ENCODE assay signal across 26 mouse cellular contexts in genomic region chr13:107531528-107531927, GRCm38 (mm10).
DNase-seq lines count a peak whose midpoint lies in the region; ATAC-seq and TF ChIP-seq lines count a peak whose summit lies in the region.
"Had no signal": no experiment of that assay in that cellular context is flagged by ENCODE, and none has a peak within 500 bp of the region (broad histone marks: within the 10 kb centered on the region; RNA-seq: fewer than 3 reads in every experiment).

No protein-coding gene starts in this region.

- H3K4me3 ChIP-seq in hindbrain, embryonic 11.5 days (ENCODE audit: low read depth, low read length), result no peak overlapping the region
- H3K4me3 ChIP-seq in hindbrain, embryonic 16.5 days (ENCODE audit: low read length), result no peak overlapping the region
- H3K4me3 ChIP-seq in midbrain, embryonic 14.5 days (replicated peaks; ENCODE audit: low read depth, low read length), result no peak overlapping the region
- H3K4me3 ChIP-seq in midbrain, embryonic 15.5 days, result no peak overlapping the region
- H3K4me3 ChIP-seq in hindbrain, embryonic 15.5 days, result no peak overlapping the region
- H3K4me3 ChIP-seq: heart, embryonic 10.5 days; heart, embryonic 15.5 days; limb, embryonic 12.5 days; midbrain, embryonic 12.5 days had no signal

- TF ChIP-seq POLR2A in brain, embryonic 14.5 days (IDR thresholded peaks at IDR 0.05; ENCODE audit: borderline replicate concordance, extremely low read depth, insufficient read depth, insufficient read length, poor library complexity, severe bottlenecking), result no peak

- 54% methylated on average over 10 of the region's 10 CpGs for WGBS in hindbrain, embryonic 11.5 days
- 45% methylated on average over 10 of the region's 10 CpGs for WGBS in hindbrain, embryonic 16.5 days
- WGBS in midbrain, embryonic 14.5 days, result 55% methylated on average over 10 of the region's 10 CpGs
- WGBS in midbrain, embryonic 15.5 days, result 36% methylated on average over 10 of the region's 10 CpGs
- 43% methylated on average over 10 of the region's 10 CpGs for WGBS in hindbrain, embryonic 15.5 days

- no peaks in the 10 kb centered on the region for H3K9me3 ChIP-seq in hindbrain, embryonic 11.5 days (ENCODE audit: control insufficient read depth, low read length)
- H3K9me3 ChIP-seq in hindbrain, embryonic 16.5 days (ENCODE audit: control insufficient read depth, low read length), result no peaks in the 10 kb centered on the region
- H3K9me3 ChIP-seq in midbrain, embryonic 14.5 days (ENCODE audit: control insufficient read depth, low read length), result no peaks in the 10 kb centered on the region
- H3K9me3 ChIP-seq in midbrain, embryonic 15.5 days, result no peaks in the 10 kb centered on the region
- H3K9me3 ChIP-seq in hindbrain, embryonic 15.5 days, result no peaks in the 10 kb centered on the region
- H3K9me3 ChIP-seq: heart, embryonic 10.5 days; heart, embryonic 15.5 days; limb, embryonic 12.5 days; midbrain, embryonic 12.5 days had no signal

- no peak for DNase-seq in hindbrain, embryonic 11.5 days (ENCODE audit: low spot score)
- peak; percentile 46 for DNase-seq in midbrain, embryonic 14.5 days
- peak; percentile 55 for DNase-seq in brain, embryonic 14.5 days (ENCODE audit: low read depth)
- DNase-seq: adrenal gland, adult 8-10 months; B cell, adult 2 months; cerebellum, adult 11 months; cerebellum, adult 9-10 months; cerebellum, postnatal 36 days; gastrocnemius, postnatal 14 days; kidney, adult 11 months; kidney, postnatal 14 days; lung, postnatal 10 days; right cerebral cortex, postnatal 4 days; thymus, adult 2 months; thymus, postnatal 36 days had no signal

- H3K9ac ChIP-seq in hindbrain, embryonic 11.5 days (ENCODE audit: low read depth, low read length), result no peak overlapping the region
- no peak overlapping the region for H3K9ac ChIP-seq in hindbrain, embryonic 16.5 days (ENCODE audit: low read depth, low read length)
- no peak overlapping the region for H3K9ac ChIP-seq in midbrain, embryonic 14.5 days (replicated peaks; ENCODE audit: low read length)
- no peak overlapping the region for H3K9ac ChIP-seq in midbrain, embryonic 15.5 days
- H3K9ac ChIP-seq in hindbrain, embryonic 15.5 days, result no peak overlapping the region
- H3K9ac ChIP-seq: heart, embryonic 15.5 days; limb, embryonic 12.5 days; midbrain, embryonic 12.5 days had no signal

- no peak for ATAC-seq in hindbrain, embryonic 11.5 days (ENCODE audit: low FRiP score)
- no peak for ATAC-seq in hindbrain, embryonic 16.5 days
- ATAC-seq in midbrain, embryonic 14.5 days (ENCODE audit: low FRiP score, low TSS enrichment), result no peak
- no peak for ATAC-seq in midbrain, embryonic 15.5 days (replicated peaks)
- ATAC-seq in hindbrain, embryonic 15.5 days (ENCODE audit: low FRiP score, low read depth), result no peak
- ATAC-seq in megakaryocyte progenitor cell, adult 5-6 weeks (replicated peaks; ENCODE audit: poor library complexity), result no peak
- ATAC-seq: activated CD4-positive, CD25-positive, alpha-beta regulatory T cell, adult 4 months; forebrain, embryonic 16.5 days; inflammation-experienced regulatory T-cells, adult 6 months had no signal

- no peaks in the 10 kb centered on the region for H3K4me1 ChIP-seq in hindbrain, embryonic 11.5 days (replicated peaks; ENCODE audit: control insufficient read depth, insufficient read depth, low read length)
- peaks cover 2% of the 10 kb centered on the region; the same call in 1 of the 2 replicates for H3K4me1 ChIP-seq in hindbrain, embryonic 16.5 days (ENCODE audit: control insufficient read depth, insufficient read depth, low read depth, low read length)
- peaks cover 8% of the 10 kb centered on the region; the same call in 1 of the 2 replicates for H3K4me1 ChIP-seq in midbrain, embryonic 14.5 days (ENCODE audit: control insufficient read depth, insufficient read depth, low read length)
- H3K4me1 ChIP-seq in midbrain, embryonic 15.5 days, result peaks cover 13% of the 10 kb centered on the region
- peaks cover 9% of the 10 kb centered on the region for H3K4me1 ChIP-seq in hindbrain, embryonic 15.5 days (replicated peaks)
- H3K4me1 ChIP-seq: heart, embryonic 10.5 days; heart, embryonic 15.5 days; limb, embryonic 12.5 days had no signal

- peak overlapping the region; percentile 9; the same call in 1 of the 2 replicates for H3K27ac ChIP-seq in hindbrain, embryonic 11.5 days (ENCODE audit: low read depth, low read length)
- H3K27ac ChIP-seq in hindbrain, embryonic 16.5 days (ENCODE audit: low read depth, low read length), result no peak overlapping the region
- H3K27ac ChIP-seq in midbrain, embryonic 14.5 days (replicated peaks; ENCODE audit: low read depth, low read length), result no peak overlapping the region
- no peak overlapping the region for H3K27ac ChIP-seq in midbrain, embryonic 15.5 days
- H3K27ac ChIP-seq in hindbrain, embryonic 15.5 days (replicated peaks), result no peak overlapping the region
- H3K27ac ChIP-seq: heart, embryonic 10.5 days; heart, embryonic 15.5 days; limb, embryonic 12.5 days; midbrain, embryonic 12.5 days had no signal

- no peaks in the 10 kb centered on the region for H3K36me3 ChIP-seq in hindbrain, embryonic 11.5 days (ENCODE audit: control insufficient read depth, insufficient read depth, low read length)
- no peaks in the 10 kb centered on the region for H3K36me3 ChIP-seq in hindbrain, embryonic 16.5 days (ENCODE audit: control insufficient read depth, insufficient read depth, low read length)
- no peaks in the 10 kb centered on the region for H3K36me3 ChIP-seq in midbrain, embryonic 14.5 days (ENCODE audit: control insufficient read depth, insufficient read depth, low read length)
- H3K36me3 ChIP-seq in midbrain, embryonic 15.5 days (replicated peaks), result no peaks in the 10 kb centered on the region
- no peaks in the 10 kb centered on the region for H3K36me3 ChIP-seq in hindbrain, embryonic 15.5 days
- H3K36me3 ChIP-seq: heart, embryonic 10.5 days; heart, embryonic 15.5 days; limb, embryonic 12.5 days; midbrain, embryonic 12.5 days had no signal

- no peak for TF ChIP-seq CTCF in brain, embryonic 14.5 days (IDR thresholded peaks at IDR 0.05; ENCODE audit: borderline replicate concordance, extremely low read depth, insufficient read depth, insufficient read length)

- no peak overlapping the region for H3K4me2 ChIP-seq in hindbrain, embryonic 11.5 days (replicated peaks; ENCODE audit: low read depth, low read length)
- no peak overlapping the region for H3K4me2 ChIP-seq in hindbrain, embryonic 16.5 days (ENCODE audit: low read length)
- H3K4me2 ChIP-seq in midbrain, embryonic 14.5 days (ENCODE audit: low read length), result no peak overlapping the region
- H3K4me2 ChIP-seq in midbrain, embryonic 15.5 days, result no peak overlapping the region
- H3K4me2 ChIP-seq in hindbrain, embryonic 15.5 days, result 0 out of 2 replicates have a peak overlapping the region, but pooled peaks have one; percentile 11
- H3K4me2 ChIP-seq: heart, embryonic 15.5 days; limb, embryonic 12.5 days; midbrain, embryonic 12.5 days had no signal

- no peaks in the 10 kb centered on the region for H3K27me3 ChIP-seq in hindbrain, embryonic 11.5 days (ENCODE audit: control insufficient read depth, insufficient read depth, low read length)
- no peaks in the 10 kb centered on the region for H3K27me3 ChIP-seq in hindbrain, embryonic 16.5 days (replicated peaks; ENCODE audit: control insufficient read depth, insufficient read depth, low read length)
- H3K27me3 ChIP-seq in midbrain, embryonic 14.5 days (ENCODE audit: control insufficient read depth, insufficient read depth, low read length), result no peaks in the 10 kb centered on the region
- no peaks in the 10 kb centered on the region for H3K27me3 ChIP-seq in midbrain, embryonic 15.5 days (replicated peaks)
- no peaks in the 10 kb centered on the region for H3K27me3 ChIP-seq in hindbrain, embryonic 15.5 days
- H3K27me3 ChIP-seq: heart, embryonic 15.5 days; limb, embryonic 12.5 days; midbrain, embryonic 12.5 days had no signal
